Mouse (Mus musculus): Measurements from ENCODE around the gene Zcchc8. TPM values are rescaled to one million over a fixed set of nuclear protein-coding genes. Genes with fewer than 3 reads are reported as not detected.

Zcchc8 gene
- polyA plus RNA-seq, 1 experiment = 114 TPM

GRCm38 (mm10) chr5:123682372-123682771, 38.5 kb downstream of the Zcchc8 start:
- H3K9ac ChIP-seq (ENCODE audit: low read depth, poor library complexity, severe bottlenecking) = 0 out of 2 replicates have a peak overlapping the region, but pooled peaks have one; percentile 98
- H3K27me3 ChIP-seq (ENCODE audit: control insufficient read depth, insufficient read depth, low read length, poor library complexity, severe bottlenecking) = no peaks in the 10 kb centered on the region; the same call in 1 of the 2 replicates
- H3K4me1 ChIP-seq (ENCODE audit: control insufficient read depth, insufficient read depth, low read length) = no peaks in the 10 kb centered on the region
- H3K27ac ChIP-seq (ENCODE audit: insufficient read depth, low read length) = no peak overlapping the region
- no peak for TF ChIP-seq EP300 (IDR thresholded peaks at IDR 0.05; ENCODE audit: insufficient read depth, low read depth, low read length)
- TF ChIP-seq CTCF (IDR thresholded peaks at IDR 0.05; ENCODE audit: low read depth, low read length) = no peak
- TF ChIP-seq POLR2A (IDR thresholded peaks at IDR 0.05; ENCODE audit: insufficient read depth, low read length) = no peak
- no peaks in the 10 kb centered on the region for H3K9me3 ChIP-seq (replicated peaks; ENCODE audit: control insufficient read depth, insufficient read depth, low read length, poor library complexity, severe bottlenecking)
- H3K36me3 ChIP-seq (ENCODE audit: control insufficient read depth, insufficient read depth, low read length, poor library complexity, severe bottlenecking) = no peaks in the 10 kb centered on the region
- H3K4me3 ChIP-seq (ENCODE audit: low read depth, low read length) = no peak overlapping the region

- Histone ChIP-seq H3K27me3 (ENCODE audit: control insufficient read depth, insufficient read depth, low read length, poor library complexity, severe bottlenecking) (no peaks in the 10 kb centered on the region), H3K27ac (ENCODE audit: insufficient read depth, low read length) (no peak overlapping the region), H3K9ac (ENCODE audit: low read depth, poor library complexity, severe bottlenecking) (no peak overlapping the region), H3K9me3 (replicated peaks; ENCODE audit: control insufficient read depth, insufficient read depth, low read length, poor library complexity, severe bottlenecking) (no peaks in the 10 kb centered on the region), H3K4me3 (ENCODE audit: low read depth, low read length) (no peak overlapping the region), H3K36me3 (ENCODE audit: control insufficient read depth, insufficient read depth, low read length, poor library complexity, severe bottlenecking) (no peaks in the 10 kb centered on the region), H3K4me1 (ENCODE audit: control insufficient read depth, insufficient read depth, low read length) (no peaks in the 10 kb centered on the region)
- TF ChIP-seq EP300 (IDR thresholded peaks at IDR 0.05; ENCODE audit: insufficient read depth, low read depth, low read length) (no peak), CTCF (IDR thresholded peaks at IDR 0.05; ENCODE audit: low read depth, low read length) (no peak)
Observed at GRCm38 (mm10) chr5:123679546-123680263, 41.2 kb downstream of the Zcchc8 start.

GRCm38 (mm10) chr5:123679106-123679505, 41.8 kb downstream of the Zcchc8 start:
- Histone ChIP-seq H3K36me3 (ENCODE audit: control insufficient read depth, insufficient read depth, low read length, poor library complexity, severe bottlenecking) (no peaks in the 10 kb centered on the region), H3K9ac (ENCODE audit: low read depth, poor library complexity, severe bottlenecking) (no peak overlapping the region), H3K9me3 (replicated peaks; ENCODE audit: control insufficient read depth, insufficient read depth, low read length, poor library complexity, severe bottlenecking) (no peaks in the 10 kb centered on the region), H3K27me3 (ENCODE audit: control insufficient read depth, insufficient read depth, low read length, poor library complexity, severe bottlenecking) (no peaks in the 10 kb centered on the region), H3K4me3 (ENCODE audit: low read depth, low read length) (no peak overlapping the region), H3K4me1 (ENCODE audit: control insufficient read depth, insufficient read depth, low read length) (no peaks in the 10 kb centered on the region), H3K27ac (ENCODE audit: insufficient read depth, low read length) (no peak overlapping the region)
- no peak for TF ChIP-seq EP300 (IDR thresholded peaks at IDR 0.05; ENCODE audit: insufficient read depth, low read depth, low read length)
- TF ChIP-seq POLR2A (IDR thresholded peaks at IDR 0.05; ENCODE audit: insufficient read depth, low read length) = no peak
- no peak for TF ChIP-seq CTCF (IDR thresholded peaks at IDR 0.05; ENCODE audit: low read depth, low read length)

GRCm38 (mm10) chr5:123675717-123676116, 45.2 kb downstream of the Zcchc8 start:
- no peaks in the 10 kb centered on the region for H3K36me3 ChIP-seq (ENCODE audit: control insufficient read depth, insufficient read depth, low read length, poor library complexity, severe bottlenecking)
- H3K4me1 ChIP-seq (ENCODE audit: control insufficient read depth, insufficient read depth, low read length) = no peaks in the 10 kb centered on the region
- no peaks in the 10 kb centered on the region for H3K9me3 ChIP-seq (replicated peaks; ENCODE audit: control insufficient read depth, insufficient read depth, low read length, poor library complexity, severe bottlenecking)
- H3K27me3 ChIP-seq (ENCODE audit: control insufficient read depth, insufficient read depth, low read length, poor library complexity, severe bottlenecking) = no peaks in the 10 kb centered on the region
- H3K4me3 ChIP-seq (ENCODE audit: low read depth, low read length) = no peak overlapping the region
- H3K9ac ChIP-seq (ENCODE audit: low read depth, poor library complexity, severe bottlenecking) = no peak overlapping the region
- TF ChIP-seq POLR2A (IDR thresholded peaks at IDR 0.05; ENCODE audit: insufficient read depth, low read length) (no peak), CTCF (IDR thresholded peaks at IDR 0.05; ENCODE audit: low read depth, low read length) (no peak), EP300 (IDR thresholded peaks at IDR 0.05; ENCODE audit: insufficient read depth, low read depth, low read length) (no peak)
- no peak overlapping the region for H3K27ac ChIP-seq (ENCODE audit: insufficient read depth, low read length)

GRCm38 (mm10) chr5:123675221-123675620, 45.7 kb downstream of the Zcchc8 start:
- no peaks in the 10 kb centered on the region for H3K36me3 ChIP-seq (ENCODE audit: control insufficient read depth, insufficient read depth, low read length, poor library complexity, severe bottlenecking)
- H3K9me3 ChIP-seq (replicated peaks; ENCODE audit: control insufficient read depth, insufficient read depth, low read length, poor library complexity, severe bottlenecking) = no peaks in the 10 kb centered on the region
- no peak for TF ChIP-seq CTCF (IDR thresholded peaks at IDR 0.05; ENCODE audit: low read depth, low read length)
- no peak for TF ChIP-seq EP300 (IDR thresholded peaks at IDR 0.05; ENCODE audit: insufficient read depth, low read depth, low read length)
- no peak for TF ChIP-seq POLR2A (IDR thresholded peaks at IDR 0.05; ENCODE audit: insufficient read depth, low read length)
- no peak overlapping the region for H3K27ac ChIP-seq (ENCODE audit: insufficient read depth, low read length)
- no peak overlapping the region for H3K9ac ChIP-seq (ENCODE audit: low read depth, poor library complexity, severe bottlenecking)
- H3K27me3 ChIP-seq (ENCODE audit: control insufficient read depth, insufficient read depth, low read length, poor library complexity, severe bottlenecking) = no peaks in the 10 kb centered on the region
- no peaks in the 10 kb centered on the region for H3K4me1 ChIP-seq (ENCODE audit: control insufficient read depth, insufficient read depth, low read length)
- no peak overlapping the region for H3K4me3 ChIP-seq (ENCODE audit: low read depth, low read length)

- no peaks in the 10 kb centered on the region for H3K27me3 ChIP-seq (ENCODE audit: control insufficient read depth, insufficient read depth, low read length, poor library complexity, severe bottlenecking)
- no peaks in the 10 kb centered on the region for H3K36me3 ChIP-seq (ENCODE audit: control insufficient read depth, insufficient read depth, low read length, poor library complexity, severe bottlenecking)
- H3K4me3 ChIP-seq (ENCODE audit: low read depth, low read length) = no peak overlapping the region
- no peaks in the 10 kb centered on the region for H3K9me3 ChIP-seq (replicated peaks; ENCODE audit: control insufficient read depth, insufficient read depth, low read length, poor library complexity, severe bottlenecking)
- no peak overlapping the region for H3K9ac ChIP-seq (ENCODE audit: low read depth, poor library complexity, severe bottlenecking)
- no peak overlapping the region for H3K27ac ChIP-seq (ENCODE audit: insufficient read depth, low read length)
- TF ChIP-seq CTCF (IDR thresholded peaks at IDR 0.05; ENCODE audit: low read depth, low read length) = no peak
- TF ChIP-seq POLR2A (IDR thresholded peaks at IDR 0.05; ENCODE audit: insufficient read depth, low read length) = no peak
- no peak for TF ChIP-seq EP300 (IDR thresholded peaks at IDR 0.05; ENCODE audit: insufficient read depth, low read depth, low read length)
- no peaks in the 10 kb centered on the region for H3K4me1 ChIP-seq (ENCODE audit: control insufficient read depth, insufficient read depth, low read length)
Observed at GRCm38 (mm10) chr5:123671473-123671820, 49.5 kb downstream of the Zcchc8 start.

Data from ES-Bruce4 (cell line).